Mouse (Mus musculus) forebrain, embryonic 14.5 days (tissue): ENCODE data around the gene Kansl2. TPM values are rescaled to one million over a fixed set of nuclear protein-coding genes. Genes with fewer than 3 reads are reported as not detected.
A peak's percentile ranks its signal among the peaks of the same experiment; 100 is the strongest.

Experiments used
- ATAC-seq: fragments of 200-750 bp; cut with Nextera tagmentation; 2 replicates; pipeline ENCODE4 v1.8.0; 2017; ENCODE audit warnings: mild to moderate bottlenecking, moderate library complexity
- DNase-seq: peaks from one replicate; pipeline ENCODE4 v3.0.0-alpha.2; 2015; ENCODE audit warnings: low spot score
- H3K27ac ChIP-seq: fragments of 300-500 bp; sonication (generic); 2 replicates; pipeline ENCODE4 v1.5.1; 2014; ENCODE audit warnings: low read depth, mild to moderate bottlenecking, control low read depth, low read length, moderate library complexity
- H3K27me3 ChIP-seq: fragments of 300-500 bp; sonication (generic); replicated peaks from 2 replicates; pipeline ENCODE4 v1.6.1; 2014; ENCODE audit warnings: low read length, control low read depth, mixed read lengths; ENCODE audit not compliant: control insufficient read depth, insufficient read depth
- H3K36me3 ChIP-seq: fragments of 300-500 bp; sonication (generic); 2 replicates; pipeline ENCODE4 v1.6.1; 2014; ENCODE audit warnings: low read length, control low read depth; ENCODE audit not compliant: control insufficient read depth, insufficient read depth
- H3K4me1 ChIP-seq: fragments of 300-500 bp; sonication (generic); 2 replicates; pipeline ENCODE4 v1.6.1; 2014; ENCODE audit warnings: antibody characterized with exemption, low read length, control low read depth; ENCODE audit not compliant: control insufficient read depth, insufficient read depth
- H3K4me2 ChIP-seq: fragments of 300-500 bp; sonication (generic); 2 replicates; pipeline ENCODE4 v1.6.1; 2014; ENCODE audit warnings: mild to moderate bottlenecking, control low read depth, low read length
- H3K4me3 ChIP-seq: fragments of 300-500 bp; sonication (generic); 2 replicates; pipeline ENCODE4 v1.5.1; 2014; ENCODE audit warnings: low read depth, low read length, control low read depth
- H3K9ac ChIP-seq: fragments of 300-500 bp; sonication (generic); 2 replicates; pipeline ENCODE4 v1.6.1; 2014; ENCODE audit warnings: mild to moderate bottlenecking, low read length, control low read depth, moderate library complexity
- H3K9me3 ChIP-seq: fragments of 300-500 bp; sonication (generic); replicated peaks from 2 replicates; pipeline ENCODE4 v1.6.1; 2016; ENCODE audit warnings: low read length, control low read depth, mixed read lengths; ENCODE audit not compliant: control insufficient read depth
- WGBS: fragments of 180-500 bp; shearing (Covaris S2); extraction: QIAGEN DNeasy Blood & Tissue Kit; methylation state at CpG from one replicate; pipeline ENCODE4 v1.1.7; 2014; 5-methylcytosine and 5-hydroxymethylcytosine counted together
- polyA plus RNA-seq: library from polyadenylated mRNA; unstranded; fragments of >200 nt; fragmentation: Nextera tagmentation; extraction: Ambion mirVana; gene quantifications from 2 replicates; pipeline ENCODE4 v1.2.1, GENCODE M21; 2014

Gene Kansl2
- polyA plus RNA-seq, 1 experiment from 2014 or later, result 134 TPM

DNA sequence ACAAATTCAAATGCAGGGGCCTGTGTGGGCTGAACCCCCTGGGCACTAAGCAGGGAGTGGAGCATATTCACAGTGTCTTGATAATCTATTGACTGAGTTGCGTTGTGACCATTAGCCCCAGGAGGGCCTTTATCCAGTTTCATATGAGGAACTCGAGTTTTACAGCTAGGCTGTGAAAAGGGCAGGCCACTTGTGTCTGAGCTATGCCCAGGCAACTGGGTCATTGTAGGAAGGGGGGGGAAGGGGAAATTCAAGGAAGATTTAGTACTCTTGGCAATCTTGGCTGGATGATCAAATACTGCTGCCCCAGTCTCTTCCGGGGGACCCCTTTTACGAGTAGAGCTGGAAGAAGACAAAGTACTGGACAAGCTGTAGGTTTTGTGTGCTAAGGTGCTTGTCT, 9.3 kb upstream of the Kansl2 start:
- WGBS, result 71% methylated on average over 4 of the region's 4 CpGs
- Histone ChIP-seq H3K27ac (no peak overlapping the region), H3K4me1 (no peaks in the 10 kb centered on the region), H3K36me3 (peaks cover 80% of the 10 kb centered on the region), H3K9me3 (no peaks in the 10 kb centered on the region), H3K9ac (no peak overlapping the region), H3K4me3 (no peak overlapping the region), H3K27me3 (no peaks in the 10 kb centered on the region), H3K4me2 (no peak overlapping the region)
- no peak for ATAC-seq
- DNase-seq, result no peak

DNA sequence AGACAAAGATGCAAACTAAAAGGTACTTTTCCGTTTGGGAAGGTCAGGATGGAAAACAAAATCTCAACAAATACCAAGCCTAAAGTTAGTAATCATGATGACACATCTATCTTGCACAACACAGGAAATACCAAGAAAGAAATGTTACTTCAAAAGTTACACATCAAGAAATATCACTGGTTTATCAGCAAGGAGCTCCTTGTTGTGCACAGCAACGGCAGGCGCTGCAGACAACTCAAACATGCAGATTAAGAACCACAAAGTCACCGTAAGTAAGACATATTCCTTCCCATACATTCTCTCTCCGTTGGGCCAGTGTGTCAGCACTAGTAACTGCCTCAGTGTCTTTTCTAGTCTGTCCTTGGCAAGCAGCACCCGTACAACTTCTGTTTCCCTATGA, 7.0 kb upstream of the Kansl2 start:
- no peak overlapping the region for H3K9ac ChIP-seq
- H3K4me2 ChIP-seq, result no peak overlapping the region
- H3K4me1 ChIP-seq, result no peaks in the 10 kb centered on the region
- H3K36me3 ChIP-seq, result peaks cover 63% of the 10 kb centered on the region
- H3K27me3 ChIP-seq, result no peaks in the 10 kb centered on the region
- no peak for DNase-seq
- no peaks in the 10 kb centered on the region for H3K9me3 ChIP-seq
- no peak overlapping the region for H3K4me3 ChIP-seq
- WGBS, result 89% methylated on average over 6 of the region's 6 CpGs
- no peak overlapping the region for H3K27ac ChIP-seq
- no peak for ATAC-seq

DNA sequence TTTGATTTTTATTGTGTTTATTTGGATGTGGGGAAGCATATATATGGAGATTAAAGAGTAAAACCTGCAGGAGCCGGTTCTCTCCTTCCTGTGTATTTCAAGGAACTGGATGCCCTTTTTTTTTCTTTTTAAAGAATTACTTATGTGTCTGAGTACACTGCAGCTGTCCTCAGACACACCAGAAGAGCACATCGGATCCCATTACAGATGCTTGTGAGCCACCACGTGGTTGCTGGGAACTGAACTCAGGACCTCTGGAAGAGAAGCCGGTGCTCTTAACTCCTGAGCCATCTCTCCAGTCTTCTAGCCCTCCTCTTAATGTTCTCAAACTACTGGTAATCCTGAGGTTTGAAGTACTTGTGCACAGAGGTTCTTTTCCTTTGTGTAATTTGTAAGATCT, 3.9 kb upstream of the Kansl2 start:
- H3K9ac ChIP-seq, result no peak overlapping the region
- H3K4me3 ChIP-seq, result no peak overlapping the region
- ATAC-seq, result no peak
- no peak overlapping the region for H3K4me2 ChIP-seq
- WGBS, result 76% methylated on average over 4 of the region's 4 CpGs
- H3K27me3 ChIP-seq, result no peaks in the 10 kb centered on the region
- peaks cover 31% of the 10 kb centered on the region for H3K36me3 ChIP-seq
- H3K4me1 ChIP-seq, result peaks cover under 1% of the 10 kb centered on the region; the same call in 1 of the 2 replicates
- no peaks in the 10 kb centered on the region for H3K9me3 ChIP-seq
- no peak for DNase-seq
- no peak overlapping the region for H3K27ac ChIP-seq

DNA sequence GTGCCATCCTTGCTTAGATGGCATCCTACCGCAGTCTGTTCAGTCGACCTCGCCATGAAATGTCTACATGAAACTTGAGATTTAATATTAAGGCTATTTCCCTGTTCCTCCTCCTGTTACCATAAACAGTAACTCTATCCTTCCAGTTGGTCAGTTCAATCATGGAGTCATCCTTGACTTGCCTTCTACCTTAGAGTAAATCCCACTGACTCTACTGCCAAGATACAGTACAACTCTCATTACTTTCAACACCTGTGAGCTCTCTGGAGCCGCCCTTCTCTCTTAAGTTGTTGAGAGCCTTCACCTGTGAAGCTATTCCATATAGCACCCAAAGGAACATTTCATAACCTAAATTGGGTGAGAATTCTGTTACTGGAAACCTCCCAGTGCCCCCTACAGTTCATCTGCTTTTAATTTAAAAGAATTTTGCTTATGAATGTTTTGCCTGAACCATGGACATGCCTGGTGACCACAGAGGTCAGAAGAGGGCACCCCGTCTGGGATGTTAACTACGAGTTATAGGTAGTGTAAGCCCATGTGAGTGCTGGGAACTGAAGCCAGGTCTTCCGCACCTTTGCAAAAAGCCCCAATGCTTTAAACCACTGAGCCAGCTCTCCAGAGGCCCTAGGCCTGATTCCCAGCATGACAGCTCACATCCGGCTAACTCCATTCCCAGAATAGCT, 2.9 kb upstream of the Kansl2 start:
- Histone ChIP-seq H3K9ac (no peak overlapping the region), H3K27me3 (no peaks in the 10 kb centered on the region), H3K9me3 (no peaks in the 10 kb centered on the region), H3K36me3 (peaks cover 28% of the 10 kb centered on the region), H3K4me3 (no peak overlapping the region), H3K4me2 (no peak overlapping the region), H3K27ac (no peak overlapping the region), H3K4me1 (peaks cover 10% of the 10 kb centered on the region; the same call in 1 of the 2 replicates)
- 91% methylated on average over 8 of the region's 8 CpGs for WGBS
- ATAC-seq (no peak), DNase-seq (no peak)

DNA sequence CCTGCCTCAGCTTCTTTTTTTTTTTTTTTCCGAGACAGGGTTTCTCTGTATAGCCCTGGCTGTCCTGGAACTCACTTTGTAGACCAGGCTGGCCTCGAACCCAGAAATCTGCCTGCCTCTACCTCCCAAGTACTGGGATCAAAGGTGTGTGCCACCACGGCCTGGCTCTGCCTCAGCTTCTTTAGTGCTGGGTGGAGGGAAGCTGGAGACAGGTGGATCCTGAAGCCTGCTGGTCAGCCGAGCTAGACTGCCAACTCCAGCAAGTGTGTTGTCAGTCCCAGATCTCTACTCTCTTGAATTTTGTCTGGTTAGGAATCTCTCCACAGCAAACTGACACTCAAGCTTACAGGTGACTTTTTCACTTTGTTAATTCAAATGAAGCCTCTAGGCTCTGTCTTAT, 1.9 kb upstream of the Kansl2 start:
- Histone ChIP-seq H3K27ac (no peak overlapping the region), H3K27me3 (no peaks in the 10 kb centered on the region), H3K9ac (no peak overlapping the region), H3K36me3 (peaks cover 34% of the 10 kb centered on the region), H3K9me3 (no peaks in the 10 kb centered on the region), H3K4me2 (no peak overlapping the region), H3K4me3 (no peak overlapping the region), H3K4me1 (peaks cover 11% of the 10 kb centered on the region; the same call in 1 of the 2 replicates)
- DNase-seq (no peak), ATAC-seq (no peak)
- WGBS, result 90% methylated on average over 4 of the region's 4 CpGs

DNA sequence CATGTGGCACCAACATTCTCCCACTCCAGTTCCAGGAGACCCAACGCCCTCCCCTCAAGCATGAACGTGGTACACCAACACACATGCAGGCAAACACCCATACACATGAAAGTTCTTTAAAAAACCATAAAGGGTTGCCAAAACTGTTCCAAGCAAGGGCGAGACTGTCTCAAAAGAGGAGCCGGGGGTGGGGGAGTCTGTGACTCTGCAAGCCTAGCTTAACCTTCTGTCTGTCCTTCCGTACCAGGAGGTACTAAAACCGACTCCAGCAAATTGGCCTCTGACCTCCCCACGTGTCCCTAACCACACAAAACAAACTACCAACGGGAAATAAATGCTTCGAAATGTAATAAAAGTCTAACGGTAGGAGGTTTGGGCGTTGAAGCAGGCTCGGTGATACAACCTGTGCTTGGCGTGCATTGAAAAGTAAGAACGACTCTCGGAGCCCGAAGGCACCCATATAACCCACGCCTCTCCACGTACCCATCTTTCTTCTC, 981 bp downstream of the Kansl2 start:
- Histone ChIP-seq H3K36me3 (peaks cover 44% of the 10 kb centered on the region), H3K9ac (peak overlapping the region; percentile 94), H3K9me3 (no peaks in the 10 kb centered on the region), H3K4me3 (peak overlapping the region; percentile 84), H3K4me1 (peaks cover 11% of the 10 kb centered on the region; the same call in 1 of the 2 replicates), H3K27me3 (no peaks in the 10 kb centered on the region), H3K4me2 (peak overlapping the region; percentile 91), H3K27ac (no peak overlapping the region)
- no peak for DNase-seq
- WGBS, result under 1% methylated on average over 18 of the region's 18 CpGs
- no peak for ATAC-seq

DNA sequence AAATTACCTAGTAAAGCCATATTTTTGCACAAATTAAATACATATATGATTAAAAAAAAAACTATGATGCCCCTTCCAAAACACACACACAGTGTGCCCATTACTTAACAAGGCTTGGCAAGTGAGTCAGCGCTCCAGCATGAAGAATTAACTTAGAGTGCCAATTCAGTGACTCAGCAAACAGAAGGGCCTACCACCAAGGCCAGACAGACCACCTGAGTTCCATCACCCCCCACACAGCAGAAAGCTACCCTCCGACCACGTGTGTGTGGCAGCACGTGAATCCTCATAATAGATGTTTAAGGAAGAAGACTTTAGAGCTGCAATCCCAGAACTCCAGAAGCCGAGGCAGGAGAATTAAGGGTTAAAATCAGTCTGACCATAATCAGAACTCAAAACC, 1.8 kb downstream of the Kansl2 start:
- H3K27me3 ChIP-seq, result no peaks in the 10 kb centered on the region
- no peak for ATAC-seq
- peaks cover 11% of the 10 kb centered on the region; the same call in 1 of the 2 replicates for H3K4me1 ChIP-seq
- no peak overlapping the region for H3K27ac ChIP-seq
- peaks cover 51% of the 10 kb centered on the region for H3K36me3 ChIP-seq
- H3K9me3 ChIP-seq, result no peaks in the 10 kb centered on the region
- 40% methylated on average over 5 of the region's 5 CpGs for whole genome bisulfite sequencing
- peak overlapping the region; percentile 94 for H3K9ac ChIP-seq
- peak overlapping the region; percentile 84 for H3K4me3 ChIP-seq
- H3K4me2 ChIP-seq, result peak overlapping the region; percentile 91
- DNase-seq, result no peak

DNA sequence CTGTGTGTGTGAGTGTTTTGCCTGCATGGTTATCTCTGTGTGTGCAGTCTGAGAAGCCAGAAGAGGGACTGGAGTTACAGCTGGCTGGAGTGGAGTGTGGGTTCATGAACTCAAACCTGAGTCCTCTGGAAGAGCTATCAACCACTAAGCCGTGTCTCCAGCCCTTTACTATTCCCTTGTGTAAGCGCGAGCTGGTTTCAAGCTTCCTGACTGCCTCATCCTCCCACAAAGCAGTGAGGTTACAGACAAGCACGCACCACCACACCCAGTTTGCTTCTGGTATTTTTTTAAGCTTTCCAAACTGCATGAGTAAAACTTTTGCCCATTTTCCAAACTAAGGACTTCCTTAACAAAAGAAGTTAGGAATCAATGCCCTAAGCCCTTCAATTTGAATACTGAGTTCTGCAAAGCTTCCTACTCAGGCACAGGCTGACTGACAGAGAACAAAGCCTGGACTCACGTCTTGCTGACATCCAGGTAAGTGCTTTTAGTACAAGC, 5.9 kb downstream of the Kansl2 start:
- H3K4me3 ChIP-seq, result no peak overlapping the region
- no peaks in the 10 kb centered on the region for H3K9me3 ChIP-seq
- no peak overlapping the region for H3K9ac ChIP-seq
- DNase-seq, result no peak
- H3K4me1 ChIP-seq, result peaks cover 11% of the 10 kb centered on the region; the same call in 1 of the 2 replicates
- no peak for ATAC-seq
- no peak overlapping the region for H3K27ac ChIP-seq
- H3K27me3 ChIP-seq, result no peaks in the 10 kb centered on the region
- WGBS, result 86% methylated on average over 5 of the region's 5 CpGs
- H3K36me3 ChIP-seq, result peaks cover 89% of the 10 kb centered on the region
- H3K4me2 ChIP-seq, result no peak overlapping the region

DNA sequence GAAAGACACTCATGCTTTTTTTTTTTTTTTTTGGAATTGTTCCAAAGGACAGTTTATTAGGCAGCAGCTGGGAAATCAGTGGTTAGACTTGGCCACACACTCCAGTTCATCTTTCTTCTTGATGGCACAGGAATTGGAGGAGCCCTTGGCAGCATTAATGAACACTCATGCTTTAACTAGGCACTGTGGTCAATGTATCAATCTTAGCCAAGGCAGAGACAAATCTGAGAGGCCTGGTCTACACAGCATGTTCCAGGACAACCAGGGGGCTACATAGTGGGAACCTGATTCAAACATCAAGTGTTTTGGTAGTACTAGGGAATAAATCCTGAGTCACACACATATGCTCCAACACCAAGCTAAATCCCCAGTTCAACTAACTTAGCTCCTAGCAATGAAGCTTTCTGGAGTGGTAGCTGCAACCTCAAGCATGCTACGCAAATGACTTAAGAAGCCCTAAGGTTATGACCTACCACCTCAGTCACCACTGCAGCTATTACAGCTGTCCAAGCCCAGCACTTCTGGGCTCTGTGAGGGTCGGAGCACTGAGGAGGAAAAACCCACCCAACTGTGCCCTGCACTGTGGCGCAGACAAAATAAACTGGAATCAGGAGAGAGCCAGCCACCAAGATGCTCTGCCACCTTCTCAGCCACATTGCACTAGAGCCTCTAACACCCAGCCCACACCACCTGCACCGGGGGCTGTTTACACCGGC, 6.8 kb downstream of the Kansl2 start:
- ATAC-seq (no peak), DNase-seq (no peak)
- Histone ChIP-seq H3K27ac (no peak overlapping the region), H3K36me3 (peaks cover 94% of the 10 kb centered on the region), H3K4me2 (no peak overlapping the region), H3K27me3 (no peaks in the 10 kb centered on the region), H3K9me3 (no peaks in the 10 kb centered on the region), H3K4me3 (no peak overlapping the region), H3K9ac (no peak overlapping the region), H3K4me1 (peaks cover 4% of the 10 kb centered on the region; the same call in 1 of the 2 replicates)
- 97% methylated on average over 5 of the region's 5 CpGs for WGBS
